Mouse (Mus musculus): ENCODE data around the gene Spata32. TPM values are rescaled to one million over a fixed set of nuclear protein-coding genes. Genes with fewer than 3 reads are reported as not detected.

Gene Spata32
- total and polyA plus RNA-seq, 3 experiments = not detected

Other genes with a start within 250 kb of the Spata32 start
- 84.5 and 93.2 TPM in 2 replicates for gene Nmt1, start 190.2 kb downstream of the Spata32 start, total RNA-seq (2012; rRNA removed)
- gene Nmt1, start 190.2 kb downstream of the Spata32 start, total RNA-seq (2014; rRNA removed) = 108 and 115 TPM in 2 replicates
- gene Nmt1, start 190.2 kb downstream of the Spata32 start, polyA plus RNA-seq (2012; ENCODE audit: insufficient read length, low read depth) = 205 and 208 TPM in 2 replicates
- 22.4 and 24.0 TPM in 2 replicates for gene Dcakd, start 190.1 kb downstream of the Spata32 start, total RNA-seq (2012; rRNA removed)
- gene Dcakd, start 190.1 kb downstream of the Spata32 start, total RNA-seq (2014; rRNA removed) = 7.8 and 8.8 TPM in 2 replicates
- 74.1 and 89.0 TPM in 2 replicates for gene Dcakd, start 190.1 kb downstream of the Spata32 start, polyA plus RNA-seq (2012; ENCODE audit: insufficient read length, low read depth)
- gene Plcd3, start 116.8 kb downstream of the Spata32 start, total RNA-seq (2012; rRNA removed) = 24.3 and 27.4 TPM in 2 replicates
- gene Plcd3, start 116.8 kb downstream of the Spata32 start, total RNA-seq (2014; rRNA removed) = 6.3 and 7.1 TPM in 2 replicates
- gene Plcd3, start 116.8 kb downstream of the Spata32 start, polyA plus RNA-seq (2012; ENCODE audit: insufficient read length, low read depth) = 9.7 and 11.3 TPM in 2 replicates
- 60.9 and 62.6 TPM in 2 replicates for gene Acbd4, start 116.8 kb downstream of the Spata32 start, total RNA-seq (2012; rRNA removed)
- 50.2 and 51.4 TPM in 2 replicates for gene Acbd4, start 116.8 kb downstream of the Spata32 start, total RNA-seq (2014; rRNA removed)
- gene Acbd4, start 116.8 kb downstream of the Spata32 start, polyA plus RNA-seq (2012; ENCODE audit: insufficient read length, low read depth) = 68.4 and 75.1 TPM in 2 replicates
- gene Hexim1, start 102.2 kb downstream of the Spata32 start, total RNA-seq (2012; rRNA removed) = 25.9 and 38.9 TPM in 2 replicates
- 16.4 and 20.2 TPM in 2 replicates for gene Hexim1, start 102.2 kb downstream of the Spata32 start, total RNA-seq (2014; rRNA removed)
- 50.4 and 51.8 TPM in 2 replicates for gene Hexim1, start 102.2 kb downstream of the Spata32 start, polyA plus RNA-seq (2012; ENCODE audit: insufficient read length, low read depth)
- gene Hexim2, start 86.0 kb downstream of the Spata32 start, total RNA-seq (2012; rRNA removed) = 31.4 and 33.3 TPM in 2 replicates
- gene Hexim2, start 86.0 kb downstream of the Spata32 start, total RNA-seq (2014; rRNA removed) = 28.8 and 33.0 TPM in 2 replicates
- gene Hexim2, start 86.0 kb downstream of the Spata32 start, polyA plus RNA-seq (2012; ENCODE audit: insufficient read length, low read depth) = 27.0 and 31.6 TPM in 2 replicates
- gene Fmnl1, start 47.3 kb downstream of the Spata32 start, total RNA-seq (2012; rRNA removed) = 35.0 and 36.5 TPM in 2 replicates
- 5.6 and 6.9 TPM in 2 replicates for gene Fmnl1, start 47.3 kb downstream of the Spata32 start, total RNA-seq (2014; rRNA removed)
- 104 and 118 TPM in 2 replicates for gene Fmnl1, start 47.3 kb downstream of the Spata32 start, polyA plus RNA-seq (2012; ENCODE audit: insufficient read length, low read depth)
- gene 1700023F06Rik, start 9.9 kb downstream of the Spata32 start, total RNA-seq (2012; rRNA removed) = not detected in 2 replicates
- gene 1700023F06Rik, start 9.9 kb downstream of the Spata32 start, total RNA-seq (2014; rRNA removed) = not detected in 2 replicates
- gene 1700023F06Rik, start 9.9 kb downstream of the Spata32 start, polyA plus RNA-seq (2012; ENCODE audit: insufficient read length, low read depth) = not detected in 2 replicates
- gene Map3k14, start 49.0 kb upstream of the Spata32 start, total RNA-seq (2012; rRNA removed) = 9.9 TPM in 2 replicates
- gene Map3k14, start 49.0 kb upstream of the Spata32 start, total RNA-seq (2014; rRNA removed) = 4.2 and 4.5 TPM in 2 replicates
- 9.0 and 11.2 TPM in 2 replicates for gene Map3k14, start 49.0 kb upstream of the Spata32 start, polyA plus RNA-seq (2012; ENCODE audit: insufficient read length, low read depth)
- gene Arhgap27, start 145.3 kb upstream of the Spata32 start, total RNA-seq (2012; rRNA removed) = 24.4 and 26.1 TPM in 2 replicates
- 11.4 and 11.8 TPM in 2 replicates for gene Arhgap27, start 145.3 kb upstream of the Spata32 start, total RNA-seq (2014; rRNA removed)
- 26.7 and 30.9 TPM in 2 replicates for gene Arhgap27, start 145.3 kb upstream of the Spata32 start, polyA plus RNA-seq (2012; ENCODE audit: insufficient read length, low read depth)
- 5.3 and 5.4 TPM in 2 replicates for gene Plekhm1, start 194.3 kb upstream of the Spata32 start, total RNA-seq (2012; rRNA removed)
- 2.7 and 3.5 TPM in 2 replicates for gene Plekhm1, start 194.3 kb upstream of the Spata32 start, total RNA-seq (2014; rRNA removed)
- 18.3 and 23.2 TPM in 2 replicates for gene Plekhm1, start 194.3 kb upstream of the Spata32 start, polyA plus RNA-seq (2012; ENCODE audit: insufficient read length, low read depth)

All from CH12.LX (cell line).